Mouse (Mus musculus) limb, embryonic 10.5 days (tissue): ENCODE measurements at regions not wholly inside any gene's neighbourhood (a gene's known extent, or its start where the extent isn't known, plus 50 kb on each side); places are given as distances from the start of the nearest gene placed in this dataset.

Experiments used
- DNase-seq: peaks from one replicate; pipeline ENCODE4 v3.0.0-alpha.2; 2017; ENCODE audit warnings: low spot score
- H3K27ac ChIP-seq: fragments of 300-500 bp; sonication (generic); 2 replicates; pipeline ENCODE4 v1.5.1; 2016; ENCODE audit warnings: mild to moderate bottlenecking
- H3K27me3 ChIP-seq: fragments of 300-500 bp; sonication (generic); 2 replicates; pipeline ENCODE4 v1.6.1; 2016; ENCODE audit warnings: low read depth, mild to moderate bottlenecking; ENCODE audit not compliant: poor library complexity, severe bottlenecking
- H3K36me3 ChIP-seq: fragments of 300-500 bp; sonication (generic); 2 replicates; pipeline ENCODE4 v1.6.1; 2016; ENCODE audit warnings: mild to moderate bottlenecking, moderate library complexity
- H3K4me1 ChIP-seq: fragments of 300-500 bp; sonication (generic); 2 replicates; pipeline ENCODE4 v1.6.1; 2016
- H3K4me3 ChIP-seq: fragments of 300-500 bp; sonication (generic); 2 replicates; pipeline ENCODE4 v1.5.1; 2016; ENCODE audit warnings: mild to moderate bottlenecking, moderate library complexity
- H3K9me3 ChIP-seq: fragments of 300-500 bp; sonication (generic); replicated peaks from 2 replicates; pipeline ENCODE4 v1.6.1; 2016; ENCODE audit warnings: mild to moderate bottlenecking
- WGBS: fragments of 180-500 bp; shearing (Covaris S2); methylation state at CpG from one replicate; pipeline ENCODE4 v1.1.7; 2016; 5-methylcytosine and 5-hydroxymethylcytosine counted together

DNA sequence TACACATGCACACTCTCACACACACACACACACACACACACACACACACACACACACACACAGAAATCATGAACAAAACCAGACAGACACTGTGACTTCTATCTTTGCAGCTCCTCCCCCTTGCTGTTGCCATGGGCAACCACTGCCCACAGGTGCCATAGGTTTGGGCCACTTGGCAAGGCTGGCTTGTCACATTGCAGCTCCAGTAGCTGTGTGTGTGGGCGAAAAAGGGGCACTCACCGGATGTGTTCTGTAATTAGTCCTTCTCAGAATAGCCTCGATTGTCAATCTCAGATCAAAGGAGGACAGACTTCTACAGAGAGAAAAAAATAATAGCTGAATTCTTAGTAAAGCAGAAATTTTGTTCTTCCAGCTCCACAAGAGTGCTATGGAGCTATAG is 79.8 kb upstream of the Trib2 start:
- Histone ChIP-seq H3K27ac (no peak overlapping the region), H3K36me3 (no peaks in the 10 kb centered on the region), H3K9me3 (no peaks in the 10 kb centered on the region), H3K27me3 (no peaks in the 10 kb centered on the region), H3K4me1 (no peaks in the 10 kb centered on the region), H3K4me3 (no peak overlapping the region)
- whole genome bisulfite sequencing: 82% methylated on average over 3 of the region's 3 CpGs
- no peak for DNase-seq

DNA sequence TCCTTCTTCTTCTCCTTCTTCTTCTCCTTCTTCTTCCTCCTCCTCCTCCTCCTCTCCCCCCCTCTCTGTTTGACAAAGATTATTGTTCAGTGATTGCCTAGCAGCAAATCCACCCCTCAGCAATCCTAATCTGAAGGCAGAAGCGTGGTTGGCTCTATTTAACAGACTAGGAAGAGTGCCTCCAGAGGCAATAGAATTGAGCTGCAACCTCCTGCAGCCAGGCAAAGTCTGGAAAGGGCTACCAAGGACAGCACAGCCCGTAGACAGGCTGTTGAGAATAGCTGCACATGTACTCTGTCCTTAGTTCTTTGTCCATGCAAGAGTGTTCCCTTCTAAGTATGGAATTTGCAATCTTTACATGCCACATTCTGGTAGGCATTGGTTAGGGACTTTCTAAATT is 78.5 kb upstream of the Trib2 start:
- Histone ChIP-seq H3K9me3 (no peaks in the 10 kb centered on the region), H3K36me3 (no peaks in the 10 kb centered on the region), H3K4me1 (peaks cover 6% of the 10 kb centered on the region; the same call in 1 of the 2 replicates), H3K27ac (no peak overlapping the region), H3K4me3 (no peak overlapping the region), H3K27me3 (no peaks in the 10 kb centered on the region)
- WGBS: 48% methylated on average over 2 of the region's 2 CpGs
- DNase-seq: no peak

DNA sequence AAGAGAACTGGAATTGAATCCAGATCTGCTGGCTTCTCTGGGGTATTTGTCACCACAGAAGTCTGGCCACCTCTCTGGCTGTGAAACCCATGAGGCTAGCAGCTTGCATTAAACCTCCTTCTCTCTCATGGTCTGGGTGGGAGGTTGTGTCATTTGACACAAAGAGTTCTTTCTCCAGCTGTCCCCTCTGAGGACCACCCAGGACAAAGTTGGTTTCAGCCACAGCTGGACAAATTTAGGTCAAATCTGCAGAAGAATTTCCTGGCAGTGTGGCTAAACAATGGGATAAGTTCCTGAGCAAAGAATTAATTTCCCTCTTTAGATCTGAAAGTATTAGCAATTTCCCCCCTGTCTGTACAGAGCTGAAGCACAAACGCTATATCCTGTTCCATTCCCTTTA is 73.9 kb upstream of the Trib2 start:
- peaks cover 6% of the 10 kb centered on the region; the same call in 1 of the 2 replicates for H3K4me1 ChIP-seq
- DNase-seq: no peak
- 76% methylated on average over 1 of the region's 1 CpGs for WGBS
- H3K9me3 ChIP-seq: no peaks in the 10 kb centered on the region
- no peak overlapping the region for H3K4me3 ChIP-seq
- H3K27ac ChIP-seq: no peak overlapping the region; the same call in 1 of the 2 replicates
- H3K27me3 ChIP-seq: no peaks in the 10 kb centered on the region
- no peaks in the 10 kb centered on the region for H3K36me3 ChIP-seq

DNA sequence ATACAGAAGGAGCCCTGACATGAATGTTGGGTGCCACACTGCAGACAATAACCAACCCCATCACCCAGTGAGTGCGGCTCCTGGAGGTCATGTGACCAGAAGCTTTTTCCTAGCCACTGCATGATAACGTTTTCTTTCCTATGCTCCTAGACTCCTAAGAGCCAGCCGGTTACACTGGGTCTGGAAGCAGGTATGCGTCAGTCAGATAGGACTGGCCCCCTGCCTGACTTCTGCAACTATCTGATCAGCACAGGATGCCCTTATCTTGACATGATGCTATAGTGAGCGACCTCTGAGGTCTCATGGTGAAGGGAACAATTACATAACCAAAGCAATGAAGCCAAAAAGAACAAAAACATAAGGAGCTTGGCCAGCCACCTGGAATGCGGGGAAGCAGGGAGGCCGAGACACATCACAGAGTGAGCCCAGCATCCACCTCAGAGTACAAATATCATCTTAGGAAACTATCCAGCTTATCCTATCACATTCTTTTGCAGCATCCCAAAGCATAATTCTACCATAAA is 63.2 kb upstream of the Trib2 start:
- Histone ChIP-seq H3K27me3 (no peaks in the 10 kb centered on the region), H3K4me3 (no peak overlapping the region), H3K36me3 (no peaks in the 10 kb centered on the region), H3K4me1 (no peaks in the 10 kb centered on the region), H3K27ac (no peak overlapping the region), H3K9me3 (no peaks in the 10 kb centered on the region)
- WGBS: 81% methylated on average over 7 of the region's 7 CpGs
- no peak for DNase-seq
